Mouse (Mus musculus): ENCODE data around the gene Aplf. TPM values are rescaled to one million over a fixed set of nuclear protein-coding genes. Genes with fewer than 3 reads are reported as not detected.

The Aplf gene
- polyA plus RNA-seq (2015; fragmentation: Nextera tagmentation; extraction: Ambion mirVana) = 5.5 and 7.1 TPM in 2 replicates

DNA sequence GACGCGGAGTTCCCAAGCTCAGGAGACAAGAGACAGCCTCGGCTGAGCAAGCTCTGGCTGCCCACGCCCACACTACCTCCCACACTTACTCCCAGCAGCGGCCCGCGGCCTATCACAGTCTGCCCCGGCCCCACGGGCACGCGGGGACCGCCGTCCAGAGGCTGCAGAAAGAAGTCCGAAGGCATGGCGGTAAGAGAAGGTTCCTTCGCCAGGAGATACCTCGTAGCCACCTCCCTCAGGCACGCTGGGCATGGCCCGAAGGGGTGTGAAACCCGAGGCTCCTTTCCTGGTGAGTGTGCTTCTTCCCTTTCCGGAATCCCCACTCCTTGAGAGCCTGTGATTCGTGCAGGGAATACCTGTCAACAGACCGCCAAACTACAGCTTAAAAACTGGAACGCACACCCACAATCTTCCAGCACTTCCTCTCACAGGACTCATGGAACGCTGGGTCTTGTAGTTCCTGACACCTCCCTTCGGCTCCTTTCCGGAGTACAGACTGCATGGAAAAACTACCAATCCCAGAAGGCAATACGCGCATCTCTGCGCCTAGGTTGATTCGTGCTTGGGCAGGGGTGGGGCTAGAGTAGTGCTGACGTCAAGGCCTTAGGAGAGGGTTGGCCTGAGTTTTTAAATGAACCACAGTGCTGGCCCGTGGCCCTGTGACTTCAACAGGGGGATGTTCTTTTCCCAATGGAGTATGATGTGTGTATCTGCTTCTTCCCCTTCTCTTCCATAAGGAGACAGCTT, at the start of gene Aplf:
Gene Aplf, minus strand, starts transcription at position 423 of the 747 bp plus-strand sequence.
- peak; percentile 100 for ATAC-seq
- TF ChIP-seq CTCF (IDR thresholded peaks at IDR 0.05; ENCODE audit: low read depth) = no peak
- 0 out of 2 replicates have a peak, but pooled peaks have one; percentile 30 for TF ChIP-seq EP300 (IDR thresholded peaks at IDR 0.05; ENCODE audit: low read depth)
- peak within 1 kb of the TSS; percentile 76 for H3K4me3 ChIP-seq (ENCODE audit: low read depth, low read length)
- WGBS (ENCODE audit: insufficient replicate concordance) = under 1% methylated on average over 33 of the region's 33 CpGs
- peak within 1 kb of the TSS; percentile 70 for H3K9ac ChIP-seq (replicated peaks)
- H3K9me3 ChIP-seq (ENCODE audit: low read length) = no peaks in the 10 kb centered on the region
- peak; percentile 92 for DNase-seq
- H3K36me3 ChIP-seq (replicated peaks; ENCODE audit: insufficient read depth, low read length) = no peaks in the 10 kb centered on the region
- no peaks in the 10 kb centered on the region for H3K27me3 ChIP-seq (ENCODE audit: insufficient read depth, low read length)
- H3K4me1 ChIP-seq (ENCODE audit: insufficient read depth) = peaks cover 13% of the 10 kb centered on the region
- H3K27ac ChIP-seq (ENCODE audit: low read depth) = peak within 1 kb of the TSS; percentile 81
- peak within 1 kb of the TSS; percentile 88 for H3K4me2 ChIP-seq (ENCODE audit: low read depth, low read length)

GRCm38 (mm10) chr6:87714091-87714490, 42.1 kb upstream of the Aplf start:
- 73% methylated on average over 4 of the region's 4 CpGs for WGBS (ENCODE audit: insufficient replicate concordance)
- H3K4me1 ChIP-seq (ENCODE audit: insufficient read depth) = no peaks in the 10 kb centered on the region
- no peaks in the 10 kb centered on the region for H3K36me3 ChIP-seq (replicated peaks; ENCODE audit: insufficient read depth, low read length)
- no peaks in the 10 kb centered on the region for H3K27me3 ChIP-seq (ENCODE audit: insufficient read depth, low read length)
- no peak overlapping the region for H3K27ac ChIP-seq (ENCODE audit: low read depth)
- TF ChIP-seq EP300 (IDR thresholded peaks at IDR 0.05; ENCODE audit: low read depth) (no peak), CTCF (IDR thresholded peaks at IDR 0.05; ENCODE audit: low read depth) (no peak)
- no peaks in the 10 kb centered on the region for H3K9me3 ChIP-seq (ENCODE audit: low read length)
- H3K4me3 ChIP-seq (ENCODE audit: low read depth, low read length) = no peak overlapping the region
- H3K4me2 ChIP-seq (ENCODE audit: low read depth, low read length) = no peak overlapping the region
- ATAC-seq (no peak), DNase-seq (no peak)
- no peak overlapping the region for H3K9ac ChIP-seq (replicated peaks)

DNA sequence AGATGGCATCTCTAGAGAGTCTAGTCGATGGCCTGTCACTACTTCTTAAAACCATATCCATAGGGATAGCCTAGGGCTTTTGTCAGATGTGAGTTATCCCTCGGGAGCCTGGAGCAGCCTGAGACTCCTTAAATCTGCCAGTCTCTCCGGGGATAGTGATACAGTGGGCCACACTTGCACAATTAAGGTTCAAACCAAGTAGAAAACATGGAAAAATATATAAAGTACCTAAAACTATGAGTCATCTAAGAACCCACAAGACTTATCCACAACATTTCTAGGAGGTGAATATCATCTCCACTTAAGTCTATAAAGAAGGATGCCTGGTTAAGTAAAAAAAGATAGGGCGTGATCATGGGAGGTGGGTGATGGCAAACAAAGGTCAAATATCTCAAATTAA, 40.3 kb upstream of the Aplf start:
- H3K9me3 ChIP-seq (ENCODE audit: low read length) = no peaks in the 10 kb centered on the region
- H3K4me1 ChIP-seq (ENCODE audit: insufficient read depth) = no peaks in the 10 kb centered on the region
- no peak for DNase-seq
- ATAC-seq = no peak
- H3K27ac ChIP-seq (ENCODE audit: low read depth) = no peak overlapping the region
- TF ChIP-seq EP300 (IDR thresholded peaks at IDR 0.05; ENCODE audit: low read depth) (no peak), CTCF (IDR thresholded peaks at IDR 0.05; ENCODE audit: low read depth) (no peak)
- H3K4me3 ChIP-seq (ENCODE audit: low read depth, low read length) = no peak overlapping the region
- no peak overlapping the region for H3K4me2 ChIP-seq (ENCODE audit: low read depth, low read length)
- no peaks in the 10 kb centered on the region for H3K27me3 ChIP-seq (ENCODE audit: insufficient read depth, low read length)
- 76% methylated on average over 4 of the region's 4 CpGs for WGBS (ENCODE audit: insufficient replicate concordance)
- H3K9ac ChIP-seq (replicated peaks) = no peak overlapping the region
- no peaks in the 10 kb centered on the region for H3K36me3 ChIP-seq (replicated peaks; ENCODE audit: insufficient read depth, low read length)

- Histone ChIP-seq H3K27ac (ENCODE audit: low read depth) (no peak overlapping the region), H3K36me3 (replicated peaks; ENCODE audit: insufficient read depth, low read length) (no peaks in the 10 kb centered on the region)
- peak; percentile 70 for TF ChIP-seq CTCF (IDR thresholded peaks at IDR 0.05; ENCODE audit: low read depth)
- no peak for TF ChIP-seq EP300 (IDR thresholded peaks at IDR 0.05; ENCODE audit: low read depth)
Measured at GRCm38 (mm10) chr6:87706246-87706645, 34.3 kb upstream of the Aplf start.

GRCm38 (mm10) chr6:87696544-87696943, 24.6 kb upstream of the Aplf start:
- Histone ChIP-seq H3K4me3 (ENCODE audit: low read depth, low read length) (no peak overlapping the region), H3K9ac (replicated peaks) (no peak overlapping the region), H3K27me3 (ENCODE audit: insufficient read depth, low read length) (no peaks in the 10 kb centered on the region), H3K4me1 (ENCODE audit: insufficient read depth) (no peaks in the 10 kb centered on the region), H3K27ac (ENCODE audit: low read depth) (no peak overlapping the region), H3K9me3 (ENCODE audit: low read length) (no peaks in the 10 kb centered on the region), H3K36me3 (replicated peaks; ENCODE audit: insufficient read depth, low read length) (no peaks in the 10 kb centered on the region), H3K4me2 (ENCODE audit: low read depth, low read length) (no peak overlapping the region)
- no peak for DNase-seq
- 80% methylated on average over 4 of the region's 4 CpGs for WGBS (ENCODE audit: insufficient replicate concordance)
- TF ChIP-seq EP300 (IDR thresholded peaks at IDR 0.05; ENCODE audit: low read depth) = no peak
- no peak for TF ChIP-seq CTCF (IDR thresholded peaks at IDR 0.05; ENCODE audit: low read depth)
- ATAC-seq = no peak

More at GRCm38 (mm10) chr6:87706246-87706645, 34.3 kb upstream of the Aplf start:
- Histone ChIP-seq H3K4me1 (ENCODE audit: insufficient read depth) (no peaks in the 10 kb centered on the region), H3K27me3 (ENCODE audit: insufficient read depth, low read length) (no peaks in the 10 kb centered on the region), H3K4me3 (ENCODE audit: low read depth, low read length) (no peak overlapping the region), H3K9ac (replicated peaks) (no peak overlapping the region), H3K4me2 (ENCODE audit: low read depth, low read length) (no peak overlapping the region), H3K9me3 (ENCODE audit: low read length) (no peaks in the 10 kb centered on the region)
- no peak for DNase-seq
- 33% methylated on average over 3 of the region's 3 CpGs for WGBS (ENCODE audit: insufficient replicate concordance)
- ATAC-seq = no peak

DNA sequence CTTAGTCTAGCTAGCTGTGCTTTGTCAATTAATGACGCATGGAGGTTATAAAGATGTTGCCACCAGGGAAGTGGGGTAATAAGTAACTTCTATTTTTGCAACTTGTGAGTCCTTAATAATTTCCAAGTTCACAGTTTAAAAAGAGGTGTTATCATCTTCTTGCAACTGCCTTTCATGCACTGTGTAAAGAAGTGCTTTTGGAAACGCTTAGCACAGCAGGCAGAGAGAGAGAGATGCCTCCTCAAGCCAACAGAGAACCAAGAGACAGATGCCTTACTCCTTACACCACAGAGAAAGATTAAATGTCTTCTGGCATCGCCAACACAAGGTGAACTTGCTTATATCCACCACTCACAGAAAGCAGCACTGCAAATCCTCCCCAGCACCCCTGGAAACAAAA, 24.0 kb upstream of the Aplf start:
- Histone ChIP-seq H3K4me1 (ENCODE audit: insufficient read depth) (no peaks in the 10 kb centered on the region), H3K4me2 (ENCODE audit: low read depth, low read length) (no peak overlapping the region), H3K36me3 (replicated peaks; ENCODE audit: insufficient read depth, low read length) (no peaks in the 10 kb centered on the region), H3K9me3 (ENCODE audit: low read length) (no peaks in the 10 kb centered on the region), H3K4me3 (ENCODE audit: low read depth, low read length) (no peak overlapping the region), H3K27ac (ENCODE audit: low read depth) (no peak overlapping the region), H3K27me3 (ENCODE audit: insufficient read depth, low read length) (no peaks in the 10 kb centered on the region), H3K9ac (replicated peaks) (no peak overlapping the region)
- ATAC-seq = no peak
- whole genome bisulfite sequencing (ENCODE audit: insufficient replicate concordance) = 69% methylated on average over 3 of the region's 3 CpGs
- TF ChIP-seq EP300 (IDR thresholded peaks at IDR 0.05; ENCODE audit: low read depth) (no peak), CTCF (IDR thresholded peaks at IDR 0.05; ENCODE audit: low read depth) (no peak)
- no peak for DNase-seq

Measured in liver, postnatal 0 days (tissue).